Mouse (Mus musculus): ENCODE results near the gene Lig1.

GRCm38 (mm10) chr7:13288621-13289020 lies 11.5 kb downstream of the Lig1 start:
- TF ChIP-seq KAT2A (IDR thresholded peaks at IDR 0.05; ENCODE audit: insufficient replicate concordance, low read length) (no peak), POLR2A (IDR thresholded peaks at IDR 0.05; ENCODE audit: low read depth, low read length) (no peak), MXI1 (IDR thresholded peaks at IDR 0.05; ENCODE audit: low read depth, low read length) (no peak)
